Mouse (Mus musculus) ES-Bruce4 (cell line): ENCODE measurements around the gene Ogfod2. TPM values are rescaled to one million over a fixed set of nuclear protein-coding genes. Genes with fewer than 3 reads are reported as not detected.

Experiments
- H3K27ac ChIP-seq: 2 replicates; pipeline ENCODE4 v1.5.1; 2012; ENCODE audit warnings: low read length, inconsistent platforms; ENCODE audit not compliant: insufficient read depth
- H3K27me3 ChIP-seq: 2 replicates; pipeline ENCODE4 v1.6.1; 2012; ENCODE audit warnings: mild to moderate bottlenecking, low read length, inconsistent platforms; ENCODE audit not compliant: control insufficient read depth, poor library complexity, insufficient read depth, severe bottlenecking
- H3K36me3 ChIP-seq: 2 replicates; pipeline ENCODE4 v1.6.1; 2012; ENCODE audit warnings: inconsistent platforms, mild to moderate bottlenecking, low read length, moderate library complexity; ENCODE audit not compliant: control insufficient read depth, poor library complexity, insufficient read depth, severe bottlenecking
- H3K4me1 ChIP-seq: one replicate; pipeline ENCODE4 v1.8.1; 2011; ENCODE audit warnings: low read length; ENCODE audit not compliant: control insufficient read depth, insufficient read depth
- H3K4me3 ChIP-seq: 2 replicates; pipeline ENCODE4 v1.5.1; 2011; ENCODE audit warnings: low read depth, mild to moderate bottlenecking, low read length
- H3K9ac ChIP-seq: 2 replicates; pipeline ENCODE4 v1.6.1; 2012; ENCODE audit warnings: low read depth, mild to moderate bottlenecking, inconsistent platforms; ENCODE audit not compliant: poor library complexity, severe bottlenecking
- H3K9me3 ChIP-seq: replicated peaks from 2 replicates; pipeline ENCODE4 v1.6.1; 2012; ENCODE audit warnings: mild to moderate bottlenecking, low read length, inconsistent platforms; ENCODE audit not compliant: control insufficient read depth, poor library complexity, insufficient read depth, severe bottlenecking
- CTCF ChIP-seq: IDR thresholded peaks from one replicate; pipeline ENCODE4 v1.8.1; 2011; ENCODE audit warnings: low read depth, low read length
- EP300 ChIP-seq: IDR thresholded peaks from 2 replicates; pipeline ENCODE4 v1.6.1; 2011; ENCODE audit warnings: low read depth, low read length; ENCODE audit not compliant: insufficient read depth
- POLR2A ChIP-seq: IDR thresholded peaks from one replicate; pipeline ENCODE4 v1.8.1; 2011; ENCODE audit warnings: low read length; ENCODE audit not compliant: insufficient read depth
- polyA plus RNA-seq: library from polyadenylated mRNA; stranded (reverse); fragments of >200 nt; gene quantifications from 2 replicates; pipeline ENCODE4 v1.2.4, GENCODE M21; 2011; ENCODE audit warnings: low read depth; ENCODE audit not compliant: missing spikeins, insufficient read depth, insufficient read length

Gene Ogfod2
- polyA plus RNA-seq, 1 experiment, result 4.6 TPM

DNA sequence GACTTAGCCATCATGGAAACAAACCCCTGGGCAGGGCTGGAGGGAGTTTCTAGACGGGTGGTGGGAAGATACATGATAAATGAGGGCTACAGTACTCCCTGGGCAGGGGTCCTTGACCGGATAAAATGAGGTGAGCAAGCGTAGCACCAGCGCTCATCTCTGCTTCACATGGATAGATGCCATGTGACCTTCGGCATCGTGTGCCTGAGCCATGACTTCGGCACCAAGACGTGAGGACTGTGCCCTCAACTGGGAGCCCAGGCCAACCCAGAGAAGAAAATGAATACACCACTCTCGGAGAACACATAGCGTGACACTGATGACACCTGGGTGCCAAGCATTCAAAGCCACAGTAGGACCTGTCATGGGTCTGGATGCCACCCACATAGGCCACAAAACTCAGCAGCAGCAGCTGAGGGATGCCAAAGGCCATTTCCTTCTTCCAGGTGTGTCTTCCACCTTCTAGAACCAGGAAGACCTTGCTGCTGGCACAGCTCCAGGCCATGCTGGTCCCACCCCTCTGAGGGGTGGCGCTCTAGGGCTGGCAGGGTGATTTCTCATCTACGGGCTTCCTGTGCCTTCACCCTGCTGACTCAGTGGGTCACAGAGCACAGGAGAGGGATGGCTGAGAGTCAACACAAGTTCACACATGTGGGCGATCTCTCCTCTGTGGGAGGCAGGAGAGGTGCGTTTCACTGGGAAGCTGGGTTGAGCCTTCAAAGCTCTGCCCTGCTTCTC, 28.1 kb upstream of the Ogfod2 start:
- H3K4me3 ChIP-seq, result no peak overlapping the region
- H3K27me3 ChIP-seq, result no peaks in the 10 kb centered on the region
- no peaks in the 10 kb centered on the region for H3K4me1 ChIP-seq
- H3K9ac ChIP-seq, result no peak overlapping the region
- TF ChIP-seq CTCF (no peak), EP300 (no peak), POLR2A (no peak)
- H3K9me3 ChIP-seq, result no peaks in the 10 kb centered on the region
- H3K36me3 ChIP-seq, result no peaks in the 10 kb centered on the region
- no peak overlapping the region for H3K27ac ChIP-seq

DNA sequence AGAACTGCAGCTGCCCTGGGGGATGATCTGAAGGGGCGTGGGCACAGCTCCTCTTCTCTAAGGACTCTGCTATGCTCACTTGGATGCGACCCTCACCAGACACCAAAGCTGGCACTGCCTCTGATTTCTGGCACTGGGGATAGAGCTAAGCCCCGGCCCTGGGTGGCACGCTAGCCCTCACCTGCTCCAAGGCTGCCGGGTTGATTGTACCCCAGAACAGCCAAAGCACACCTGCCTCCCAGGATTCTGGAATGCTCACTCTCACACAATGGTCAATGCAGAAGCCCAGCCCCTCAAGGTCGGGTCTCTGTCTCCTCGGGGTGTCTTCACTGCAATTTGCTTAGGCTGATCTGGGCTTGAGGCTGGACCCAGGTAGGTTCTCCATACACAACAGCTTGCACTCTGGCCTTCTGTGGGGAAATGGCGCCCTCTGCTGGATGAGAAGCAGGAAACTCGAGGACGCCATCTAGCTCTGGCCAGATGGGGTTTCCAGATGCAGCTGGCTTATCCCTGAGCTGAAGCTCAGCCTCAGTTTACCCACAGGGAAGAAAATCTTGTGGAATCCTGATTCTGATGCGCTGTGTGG, 27.4 kb upstream of the Ogfod2 start:
- Histone ChIP-seq H3K4me1 (no peaks in the 10 kb centered on the region), H3K4me3 (no peak overlapping the region), H3K27ac (no peak overlapping the region), H3K36me3 (no peaks in the 10 kb centered on the region), H3K9me3 (no peaks in the 10 kb centered on the region), H3K9ac (no peak overlapping the region), H3K27me3 (no peaks in the 10 kb centered on the region)
- TF ChIP-seq POLR2A (no peak), CTCF (peak; percentile 100)

DNA sequence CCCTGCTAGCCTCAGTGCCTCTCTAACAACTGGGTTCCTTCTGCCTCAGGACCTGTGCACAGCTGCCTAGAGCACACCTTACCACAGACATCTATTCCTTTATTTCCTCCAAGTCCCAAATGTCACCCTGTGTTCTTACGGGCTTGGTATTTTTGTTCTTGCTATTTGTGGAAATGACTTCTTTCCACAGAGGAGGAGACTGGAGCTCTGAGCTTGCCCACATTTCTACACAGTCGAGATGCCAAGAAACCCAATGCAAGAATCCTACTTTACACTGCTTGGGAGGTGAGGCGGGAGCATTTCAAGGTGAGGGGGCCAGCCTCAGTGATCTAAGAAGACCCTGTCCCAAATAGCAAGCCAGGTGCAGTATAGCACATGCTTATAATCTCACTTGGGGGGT, 26.6 kb upstream of the Ogfod2 start:
- no peak for TF ChIP-seq POLR2A
- TF ChIP-seq EP300, result no peak
- TF ChIP-seq CTCF, result no peak
- Histone ChIP-seq H3K4me1 (no peaks in the 10 kb centered on the region), H3K9ac (no peak overlapping the region), H3K27me3 (no peaks in the 10 kb centered on the region), H3K36me3 (no peaks in the 10 kb centered on the region), H3K9me3 (no peaks in the 10 kb centered on the region), H3K27ac (no peak overlapping the region), H3K4me3 (no peak overlapping the region)

DNA sequence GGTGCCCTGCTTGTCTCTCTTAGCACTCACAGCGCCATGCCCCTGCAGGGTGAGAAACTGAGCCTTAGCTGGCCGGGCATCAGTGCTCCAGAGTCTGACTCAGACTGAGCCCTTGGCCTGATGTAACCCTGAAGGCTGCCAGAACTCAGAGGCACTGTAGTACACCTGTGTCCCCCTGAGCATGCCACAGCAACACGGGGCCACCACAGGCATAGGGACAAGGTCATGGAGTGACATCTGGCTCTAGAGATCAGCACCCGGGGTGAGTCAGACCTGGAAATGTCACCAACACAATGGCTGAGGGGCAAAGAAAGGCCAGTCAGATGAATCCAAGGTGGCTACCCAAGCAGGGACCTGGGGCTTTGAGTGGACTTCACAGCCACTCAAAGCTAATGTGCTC, 25.2 kb upstream of the Ogfod2 start:
- no peaks in the 10 kb centered on the region for H3K9me3 ChIP-seq
- no peaks in the 10 kb centered on the region for H3K4me1 ChIP-seq
- TF ChIP-seq EP300 (no peak), POLR2A (no peak), CTCF (no peak)
- H3K4me3 ChIP-seq, result no peak overlapping the region
- no peaks in the 10 kb centered on the region for H3K36me3 ChIP-seq
- no peak overlapping the region for H3K9ac ChIP-seq
- H3K27ac ChIP-seq, result no peak overlapping the region
- no peaks in the 10 kb centered on the region for H3K27me3 ChIP-seq

DNA sequence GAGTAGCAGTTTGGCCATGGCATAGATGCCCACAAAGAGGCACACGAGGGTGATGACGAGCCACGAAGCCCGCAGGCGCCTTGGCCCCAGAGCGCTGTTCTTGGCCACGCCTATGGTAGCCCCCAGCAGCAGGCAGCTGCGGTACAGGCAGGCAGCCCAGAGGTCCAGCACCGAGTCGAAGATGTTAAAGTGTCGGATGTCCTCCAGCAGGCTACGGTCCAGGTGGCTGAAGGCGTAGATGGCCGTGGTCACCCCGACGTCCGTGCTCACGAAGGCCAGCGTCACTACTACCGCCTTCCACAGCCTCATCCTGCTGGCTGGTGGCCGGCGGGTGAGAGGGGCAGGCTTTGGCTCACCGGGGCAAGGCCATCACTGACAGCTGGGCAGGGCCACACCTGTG, 22.2 kb upstream of the Ogfod2 start:
- no peaks in the 10 kb centered on the region for H3K27me3 ChIP-seq
- H3K4me3 ChIP-seq, result peak overlapping the region; percentile 13

DNA sequence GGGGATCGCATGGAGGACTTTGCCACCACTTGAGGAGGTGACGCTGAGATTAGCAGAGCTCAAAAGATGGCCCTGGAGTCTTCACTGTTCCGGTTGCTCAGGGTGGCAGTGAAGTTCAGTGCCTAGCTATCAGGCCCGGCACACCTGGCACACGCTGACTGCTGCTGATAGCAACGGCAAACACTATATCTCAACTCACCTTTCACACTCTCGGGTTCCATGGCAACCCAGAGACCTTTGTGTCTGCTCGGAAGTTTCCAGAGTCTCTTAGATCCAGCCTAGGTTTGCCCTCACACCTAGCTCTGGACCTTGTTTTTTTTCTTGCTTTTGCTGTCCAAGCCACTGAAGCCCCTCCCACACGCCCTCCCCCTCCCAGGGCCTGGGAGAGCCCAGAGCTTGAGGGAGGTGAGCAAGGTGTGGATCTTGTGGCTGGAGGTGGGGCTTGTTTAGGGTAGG, 20.1 kb upstream of the Ogfod2 start:
- TF ChIP-seq EP300 (no peak), CTCF (no peak), POLR2A (no peak)
- Histone ChIP-seq H3K27me3 (no peaks in the 10 kb centered on the region), H3K9ac (no peak overlapping the region), H3K36me3 (no peaks in the 10 kb centered on the region), H3K27ac (no peak overlapping the region), H3K9me3 (no peaks in the 10 kb centered on the region), H3K4me1 (no peaks in the 10 kb centered on the region), H3K4me3 (no peak overlapping the region)

More for the DNA sequence above, 22.2 kb upstream of the Ogfod2 start:
- TF ChIP-seq POLR2A (no peak), EP300 (no peak), CTCF (no peak)
- H3K27ac ChIP-seq, result no peak overlapping the region
- no peak overlapping the region for H3K9ac ChIP-seq
- H3K36me3 ChIP-seq, result no peaks in the 10 kb centered on the region
- no peaks in the 10 kb centered on the region for H3K4me1 ChIP-seq
- H3K9me3 ChIP-seq, result no peaks in the 10 kb centered on the region
